Mouse (Mus musculus): ENCODE data around the gene Asb16. TPM values are rescaled to one million over a fixed set of nuclear protein-coding genes. Genes with fewer than 3 reads are reported as not detected.
A peak's percentile ranks its signal among the peaks of the same experiment; 100 is the strongest.

Asb16 gene
- polyA plus RNA-seq, 1 experiment from 2014 or later, result not detected

DNA sequence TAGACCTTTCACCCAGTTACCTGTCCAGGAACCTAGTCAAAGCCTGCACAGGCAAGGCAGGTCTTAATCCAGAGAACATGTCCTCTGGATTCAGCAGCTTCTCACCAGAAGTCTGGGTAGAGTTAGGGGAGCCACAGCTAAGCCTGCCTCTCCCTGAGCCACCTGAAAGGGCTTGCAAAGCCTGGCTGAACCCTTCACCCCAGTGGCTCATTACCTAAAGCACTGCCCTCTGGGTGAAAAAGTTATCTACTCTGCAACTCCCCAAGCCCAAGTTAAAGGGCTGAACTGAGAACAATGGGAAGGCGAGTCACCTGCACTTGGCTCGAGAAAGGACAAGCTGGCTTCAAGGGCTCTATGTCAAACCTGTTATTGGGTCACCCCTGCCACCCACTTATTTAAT is 35.6 kb downstream of the Asb16 start:
- 65% methylated on average over 2 of the region's 2 CpGs for WGBS
- ATAC-seq (ENCODE audit: low FRiP score, low TSS enrichment), result no peak
- H3K27me3 ChIP-seq (ENCODE audit: insufficient read depth, low read length), result no peaks in the 10 kb centered on the region

DNA sequence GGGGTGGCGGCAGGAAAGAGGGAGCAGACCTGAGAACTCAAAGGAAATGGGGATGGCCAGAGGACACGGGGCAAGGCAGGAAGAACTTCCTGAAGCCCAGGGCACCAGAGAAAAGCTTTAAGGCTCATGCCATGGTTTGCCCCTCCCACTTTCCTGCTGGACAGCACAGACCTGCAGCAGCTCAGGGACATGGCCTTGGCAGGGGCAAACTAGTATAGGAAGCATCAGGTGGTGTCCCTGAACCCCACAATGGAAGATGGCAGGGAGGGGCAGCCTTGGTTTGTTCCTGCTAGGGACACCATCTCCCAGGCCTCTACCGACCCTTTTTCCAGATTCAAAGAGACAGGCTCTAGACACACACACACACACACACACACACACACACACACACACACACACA is 36.8 kb downstream of the Asb16 start:
- 48% methylated on average over 3 of the region's 3 CpGs for WGBS

More for the DNA sequence above, 35.6 kb downstream of the Asb16 start:
- H3K4me2 ChIP-seq (replicated peaks; ENCODE audit: low read depth, low read length), result no peak overlapping the region
- no peak overlapping the region for H3K27ac ChIP-seq (ENCODE audit: low read length)
- H3K4me3 ChIP-seq (ENCODE audit: low read length), result no peak overlapping the region
- no peak overlapping the region for H3K9ac ChIP-seq (replicated peaks; ENCODE audit: low read length)
- H3K9me3 ChIP-seq (ENCODE audit: low read length), result no peaks in the 10 kb centered on the region
- H3K36me3 ChIP-seq (ENCODE audit: insufficient read depth, low read length), result peaks cover 27% of the 10 kb centered on the region
- H3K4me1 ChIP-seq (ENCODE audit: insufficient read depth, low read length), result peaks cover 5% of the 10 kb centered on the region

DNA sequence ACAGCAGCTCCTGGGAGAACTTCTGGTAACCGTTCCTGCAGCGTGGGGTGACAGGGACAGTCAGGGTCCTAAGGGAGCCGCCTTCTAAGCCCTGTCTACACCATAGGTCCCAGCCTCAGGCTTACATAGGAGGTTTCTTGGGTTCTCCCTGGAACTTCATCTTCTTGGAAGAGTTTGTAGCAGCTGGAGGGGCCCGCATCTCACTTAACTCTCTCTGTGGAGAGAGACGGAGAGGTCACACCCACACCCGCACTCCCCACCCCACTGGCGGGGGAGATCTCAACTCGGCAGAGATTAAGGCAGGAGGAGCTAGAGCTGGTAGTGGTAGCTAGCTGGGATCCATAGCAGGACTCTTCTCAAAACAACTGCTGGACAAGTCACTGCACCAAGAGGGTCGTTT is 39.6 kb downstream of the Asb16 start:
- WGBS, result 88% methylated on average over 9 of the region's 9 CpGs
- Histone ChIP-seq H3K27me3 (ENCODE audit: insufficient read depth, low read length) (no peaks in the 10 kb centered on the region), H3K4me3 (ENCODE audit: low read length) (no peak overlapping the region), H3K9me3 (ENCODE audit: low read length) (no peaks in the 10 kb centered on the region), H3K27ac (ENCODE audit: low read length) (no peak overlapping the region), H3K36me3 (ENCODE audit: insufficient read depth, low read length) (peaks cover 42% of the 10 kb centered on the region), H3K4me2 (replicated peaks; ENCODE audit: low read depth, low read length) (no peak overlapping the region), H3K9ac (replicated peaks; ENCODE audit: low read length) (no peak overlapping the region), H3K4me1 (ENCODE audit: insufficient read depth, low read length) (peaks cover 25% of the 10 kb centered on the region)
- ATAC-seq (ENCODE audit: low FRiP score, low TSS enrichment), result no peak

More for the DNA sequence above, 36.8 kb downstream of the Asb16 start:
- Histone ChIP-seq H3K9ac (replicated peaks; ENCODE audit: low read length) (no peak overlapping the region), H3K27ac (ENCODE audit: low read length) (no peak overlapping the region), H3K27me3 (ENCODE audit: insufficient read depth, low read length) (no peaks in the 10 kb centered on the region), H3K36me3 (ENCODE audit: insufficient read depth, low read length) (peaks cover 32% of the 10 kb centered on the region), H3K9me3 (ENCODE audit: low read length) (no peaks in the 10 kb centered on the region), H3K4me2 (replicated peaks; ENCODE audit: low read depth, low read length) (no peak overlapping the region), H3K4me3 (ENCODE audit: low read length) (no peak overlapping the region), H3K4me1 (ENCODE audit: insufficient read depth, low read length) (peaks cover 16% of the 10 kb centered on the region)
- no peak for ATAC-seq (ENCODE audit: low FRiP score, low TSS enrichment)

DNA sequence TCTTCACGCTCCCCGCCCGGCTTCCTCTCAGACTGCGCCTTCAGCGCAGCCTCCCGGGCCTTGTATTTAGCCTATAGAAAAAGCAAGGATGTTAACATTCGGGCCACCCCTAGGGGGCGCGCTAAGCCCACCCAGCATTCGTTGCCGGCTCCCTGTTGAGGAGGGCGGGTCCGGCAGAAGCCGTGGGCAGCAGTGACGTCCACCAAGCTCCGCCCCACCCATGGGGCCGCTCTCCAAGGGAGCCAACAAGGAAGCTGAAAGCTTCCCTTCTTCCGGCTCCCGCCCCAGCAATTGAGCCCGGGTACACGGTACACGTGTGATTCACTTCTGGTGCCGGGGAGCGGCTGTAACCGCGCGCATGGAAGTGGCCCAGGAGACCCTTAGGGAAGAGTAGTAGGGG is 40.4 kb downstream of the Asb16 start:
- WGBS, result under 1% methylated on average over 27 of the region's 27 CpGs
- Histone ChIP-seq H3K4me1 (ENCODE audit: insufficient read depth, low read length) (peaks cover 25% of the 10 kb centered on the region), H3K9ac (replicated peaks; ENCODE audit: low read length) (peak overlapping the region; percentile 55), H3K4me3 (ENCODE audit: low read length) (peak overlapping the region; percentile 43), H3K36me3 (ENCODE audit: insufficient read depth, low read length) (peaks cover 51% of the 10 kb centered on the region), H3K4me2 (replicated peaks; ENCODE audit: low read depth, low read length) (peak overlapping the region; percentile 68), H3K27me3 (ENCODE audit: insufficient read depth, low read length) (no peaks in the 10 kb centered on the region), H3K27ac (ENCODE audit: low read length) (peak overlapping the region; percentile 67), H3K9me3 (ENCODE audit: low read length) (no peaks in the 10 kb centered on the region)
- peak; percentile 93 for ATAC-seq (ENCODE audit: low FRiP score, low TSS enrichment)

DNA sequence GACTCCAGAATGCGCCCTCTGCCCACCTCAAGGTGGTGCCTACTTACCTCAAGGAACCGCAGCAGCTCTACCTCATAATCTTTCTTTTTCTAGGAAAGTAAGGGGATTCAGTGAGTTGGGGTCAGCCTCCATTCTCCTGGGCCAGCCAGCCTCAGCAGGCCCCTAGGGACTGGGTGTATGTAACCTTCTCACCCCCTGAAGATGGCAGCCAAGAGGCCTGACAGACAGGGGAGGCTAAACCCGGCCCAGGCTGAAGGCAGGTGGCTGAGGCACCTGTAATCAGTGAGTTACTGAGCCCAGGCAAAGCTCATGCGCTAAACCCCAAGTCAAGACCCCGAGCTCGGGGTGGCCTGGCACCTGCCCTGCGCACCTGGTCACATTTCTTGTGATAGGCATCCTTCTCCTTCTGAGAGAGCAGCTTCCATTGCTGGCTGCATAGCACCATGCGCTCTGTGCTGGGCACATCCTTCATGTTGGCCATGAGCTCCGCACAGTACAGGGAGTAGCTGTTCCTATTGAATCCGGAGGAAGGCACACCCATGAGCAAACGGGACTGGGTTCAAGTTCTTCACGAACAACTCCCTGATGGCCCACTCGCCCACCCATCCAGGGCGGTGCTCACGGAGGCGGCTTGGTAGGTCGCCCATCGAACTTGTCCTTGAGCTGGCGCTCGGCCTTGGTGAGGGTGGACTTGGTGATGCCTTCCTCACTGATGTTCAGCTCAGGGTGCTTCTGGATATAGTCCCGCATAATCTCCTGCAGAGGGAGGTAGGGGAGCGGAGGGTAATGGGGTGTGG is 41.5 kb downstream of the Asb16 start:
- no peak for ATAC-seq (ENCODE audit: low FRiP score, low TSS enrichment)
- H3K9ac ChIP-seq (replicated peaks; ENCODE audit: low read length), result peak overlapping the region; percentile 55; the same call in 1 of the 2 replicates
- H3K36me3 ChIP-seq (ENCODE audit: insufficient read depth, low read length), result peaks cover 60% of the 10 kb centered on the region
- no peaks in the 10 kb centered on the region for H3K27me3 ChIP-seq (ENCODE audit: insufficient read depth, low read length)
- peak overlapping the region; percentile 68 for H3K4me2 ChIP-seq (replicated peaks; ENCODE audit: low read depth, low read length)
- peak overlapping the region; percentile 43 for H3K4me3 ChIP-seq (ENCODE audit: low read length)
- H3K27ac ChIP-seq (ENCODE audit: low read length), result peak overlapping the region; percentile 67; the same call in 1 of the 2 replicates
- WGBS, result 87% methylated on average over 22 of the region's 22 CpGs
- H3K4me1 ChIP-seq (ENCODE audit: insufficient read depth, low read length), result peaks cover 25% of the 10 kb centered on the region
- no peaks in the 10 kb centered on the region for H3K9me3 ChIP-seq (ENCODE audit: low read length)

DNA sequence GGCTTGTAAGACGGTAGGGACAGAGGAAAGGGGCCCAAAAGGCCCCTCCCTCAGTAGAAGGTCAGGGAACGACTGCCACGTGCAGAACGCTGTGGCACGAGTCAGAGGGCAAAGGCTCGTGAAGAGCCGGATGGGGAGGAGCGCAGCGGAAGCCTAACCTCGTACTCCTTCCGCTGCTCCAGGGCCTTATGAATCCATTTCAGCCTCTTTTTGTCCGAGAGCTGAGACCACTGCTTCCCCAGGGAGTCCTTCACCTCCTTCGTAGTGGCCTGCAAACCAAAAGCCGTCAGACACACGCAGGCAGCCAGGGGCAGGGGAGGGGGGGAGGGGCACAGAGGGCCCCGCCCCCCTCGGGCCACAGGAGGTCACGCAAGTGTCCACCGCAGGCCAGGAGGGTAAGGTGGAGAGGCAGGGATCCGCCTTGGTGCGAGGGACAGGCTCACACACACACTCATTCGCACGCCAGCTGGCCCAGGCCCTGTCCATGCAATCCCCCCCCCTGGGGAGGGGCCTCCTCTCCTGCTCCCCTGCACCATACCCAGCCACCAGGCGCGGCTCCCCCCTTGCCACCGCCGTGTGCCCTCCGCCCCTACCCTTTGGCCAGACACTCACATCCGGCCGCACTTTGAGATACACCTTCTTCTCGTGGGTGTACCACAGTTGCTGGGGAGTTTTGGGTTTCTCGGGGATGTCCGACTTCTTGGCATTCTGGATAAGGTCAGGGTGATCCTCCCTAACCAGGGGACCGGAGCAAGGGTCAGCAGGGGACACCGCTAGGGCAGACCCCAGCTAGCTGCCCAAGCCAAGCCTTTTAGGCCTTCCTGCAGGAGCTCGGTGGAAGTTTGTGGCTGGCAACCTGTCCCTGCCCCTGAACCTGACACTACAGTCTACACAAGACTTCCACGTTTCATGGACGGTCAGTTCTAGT is 42.5 kb downstream of the Asb16 start:
- H3K9ac ChIP-seq (replicated peaks; ENCODE audit: low read length), result peak overlapping the region; percentile 35; the same call in 1 of the 2 replicates
- peaks cover 58% of the 10 kb centered on the region for H3K36me3 ChIP-seq (ENCODE audit: insufficient read depth, low read length)
- no peaks in the 10 kb centered on the region for H3K27me3 ChIP-seq (ENCODE audit: insufficient read depth, low read length)
- H3K4me2 ChIP-seq (replicated peaks; ENCODE audit: low read depth, low read length), result 0 out of 2 replicates have a peak overlapping the region, but pooled peaks have one; percentile 6
- no peak for ATAC-seq (ENCODE audit: low FRiP score, low TSS enrichment)
- no peak overlapping the region for H3K27ac ChIP-seq (ENCODE audit: low read length)
- WGBS, result 38% methylated on average over 38 of the region's 38 CpGs
- H3K4me3 ChIP-seq (ENCODE audit: low read length), result no peak overlapping the region
- H3K4me1 ChIP-seq (ENCODE audit: insufficient read depth, low read length), result peaks cover 32% of the 10 kb centered on the region
- no peaks in the 10 kb centered on the region for H3K9me3 ChIP-seq (ENCODE audit: low read length)

DNA sequence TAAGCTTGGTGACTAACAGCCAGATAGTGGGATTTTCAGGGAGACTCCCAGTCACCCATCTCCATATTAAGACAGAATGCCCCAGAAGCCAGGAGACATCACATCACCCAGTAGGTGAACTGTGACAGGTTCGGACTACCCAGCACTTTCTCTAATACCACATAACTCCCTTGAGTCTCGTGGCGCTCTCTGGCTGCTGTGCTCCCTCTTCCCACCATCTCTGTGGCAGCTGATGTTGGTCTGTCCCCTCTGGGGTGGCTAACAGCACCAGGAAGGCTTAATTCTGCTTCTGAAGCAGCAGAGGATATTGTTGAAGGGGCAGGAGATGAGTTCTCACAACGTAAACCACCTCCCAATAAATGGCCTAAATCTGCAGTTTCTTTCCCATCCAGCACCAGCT is 43.4 kb downstream of the Asb16 start:
- Histone ChIP-seq H3K4me3 (ENCODE audit: low read length) (no peak overlapping the region), H3K4me1 (ENCODE audit: insufficient read depth, low read length) (peaks cover 34% of the 10 kb centered on the region), H3K9ac (replicated peaks; ENCODE audit: low read length) (no peak overlapping the region), H3K27ac (ENCODE audit: low read length) (no peak overlapping the region), H3K4me2 (replicated peaks; ENCODE audit: low read depth, low read length) (no peak overlapping the region), H3K9me3 (ENCODE audit: low read length) (no peaks in the 10 kb centered on the region), H3K36me3 (ENCODE audit: insufficient read depth, low read length) (peaks cover 49% of the 10 kb centered on the region), H3K27me3 (ENCODE audit: insufficient read depth, low read length) (no peaks in the 10 kb centered on the region)
- no peak for ATAC-seq (ENCODE audit: low FRiP score, low TSS enrichment)
- WGBS, result 83% methylated on average over 4 of the region's 4 CpGs

DNA sequence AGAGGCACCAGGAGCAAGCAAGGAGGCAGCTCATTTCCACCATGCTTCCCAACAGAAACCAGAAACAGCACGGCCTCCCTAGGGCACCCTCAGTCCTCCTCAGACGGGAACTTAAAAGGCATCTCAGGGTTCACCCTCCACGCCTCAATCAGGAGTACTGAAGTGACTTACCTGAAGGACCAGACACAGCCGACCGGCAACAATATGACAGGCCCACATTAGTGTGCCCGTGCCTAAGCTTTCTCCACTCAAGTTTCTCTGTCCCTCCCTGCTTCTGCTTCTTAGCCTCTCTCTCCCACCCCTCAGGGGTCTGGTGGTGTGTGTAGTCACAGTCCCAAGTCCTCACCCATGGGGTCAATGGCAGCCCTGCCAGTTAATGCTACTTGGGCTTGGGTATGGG is 44.0 kb downstream of the Asb16 start:
- ATAC-seq (ENCODE audit: low FRiP score, low TSS enrichment), result no peak
- peaks cover 34% of the 10 kb centered on the region for H3K4me1 ChIP-seq (ENCODE audit: insufficient read depth, low read length)
- 88% methylated on average over 6 of the region's 6 CpGs for WGBS
- peaks cover 43% of the 10 kb centered on the region for H3K36me3 ChIP-seq (ENCODE audit: insufficient read depth, low read length)
- H3K9me3 ChIP-seq (ENCODE audit: low read length), result no peaks in the 10 kb centered on the region
- no peak overlapping the region for H3K9ac ChIP-seq (replicated peaks; ENCODE audit: low read length)
- no peaks in the 10 kb centered on the region for H3K27me3 ChIP-seq (ENCODE audit: insufficient read depth, low read length)
- no peak overlapping the region for H3K4me2 ChIP-seq (replicated peaks; ENCODE audit: low read depth, low read length)
- H3K4me3 ChIP-seq (ENCODE audit: low read length), result no peak overlapping the region
- H3K27ac ChIP-seq (ENCODE audit: low read length), result no peak overlapping the region

DNA sequence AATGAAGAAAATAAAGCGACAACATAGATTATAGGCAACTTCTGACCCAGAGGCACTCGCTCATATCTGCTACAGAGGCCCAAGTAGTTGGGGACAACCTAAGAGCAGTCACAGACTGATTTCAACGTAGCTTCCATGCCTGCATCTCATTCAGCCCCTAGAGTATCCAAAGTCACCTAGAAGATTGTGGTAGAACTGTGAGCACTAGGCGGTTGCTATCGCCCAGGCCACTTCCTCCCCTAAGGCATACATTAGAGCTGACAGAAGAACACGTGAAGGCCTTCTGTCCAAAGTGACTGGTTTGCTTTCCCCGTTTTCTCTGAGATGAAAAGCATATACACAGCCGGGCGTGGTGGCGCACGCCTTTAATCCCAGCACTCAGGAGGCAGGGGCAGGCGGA is 45.8 kb downstream of the Asb16 start:
- no peak for ATAC-seq (ENCODE audit: low FRiP score, low TSS enrichment)
- no peak overlapping the region for H3K27ac ChIP-seq (ENCODE audit: low read length)
- no peak overlapping the region for H3K4me2 ChIP-seq (replicated peaks; ENCODE audit: low read depth, low read length)
- H3K4me1 ChIP-seq (ENCODE audit: insufficient read depth, low read length), result peaks cover 27% of the 10 kb centered on the region
- H3K9me3 ChIP-seq (ENCODE audit: low read length), result no peaks in the 10 kb centered on the region
- H3K36me3 ChIP-seq (ENCODE audit: insufficient read depth, low read length), result peaks cover 33% of the 10 kb centered on the region
- 92% methylated on average over 12 of the region's 12 CpGs for WGBS
- H3K4me3 ChIP-seq (ENCODE audit: low read length), result no peak overlapping the region
- H3K27me3 ChIP-seq (ENCODE audit: insufficient read depth, low read length), result no peaks in the 10 kb centered on the region
- no peak overlapping the region for H3K9ac ChIP-seq (replicated peaks; ENCODE audit: low read length)
